Mouse (Mus musculus): ENCODE data around the gene Fam192a. TPM values are rescaled to one million over a fixed set of nuclear protein-coding genes. Genes with fewer than 3 reads are reported as not detected.

Fam192a gene
- total RNA-seq, 2 experiments from 2014 or later, result 18.4 to 20.5 TPM

GRCm38 (mm10) chr8:94537456-94537855 lies 64.3 kb downstream of the Fam192a start:
- no peak for DNase-seq (ENCODE audit: low spot score)
- intact Hi-C loops (cut with DNase I), result no loop called here

GRCm38 (mm10) chr8:94535631-94536030 lies 66.2 kb downstream of the Fam192a start:
- intact Hi-C loops (cut with DNase I), result no loop called here
- DNase-seq (ENCODE audit: low spot score), result no peak

GRCm38 (mm10) chr8:94534612-94535011 lies 67.2 kb downstream of the Fam192a start:
- intact Hi-C loops (cut with DNase I), result no loop called here
- no peak for DNase-seq (ENCODE audit: low spot score)

GRCm38 (mm10) chr8:94532873-94533671 lies 68.7 kb downstream of the Fam192a start, which contains the start of gene Cpne2:
TSS of gene Cpne2 (plus strand) at chr8:94532990.
- intact Hi-C loops (cut with DNase I), result no loop called here
- peak; percentile 67 for DNase-seq (ENCODE audit: low spot score)

GRCm38 (mm10) chr8:94532525-94532872 lies 69.3 kb downstream of the Fam192a start:
- no peak for DNase-seq (ENCODE audit: low spot score)
- intact Hi-C loops (cut with DNase I), result no loop called here

GRCm38 (mm10) chr8:94532000-94532399 lies 69.8 kb downstream of the Fam192a start:
- intact Hi-C loops (cut with DNase I), result no loop called here
- no peak for DNase-seq (ENCODE audit: low spot score)

GRCm38 (mm10) chr8:94530643-94531042 lies 71.2 kb downstream of the Fam192a start:
- intact Hi-C loops (cut with DNase I), result no loop called here
- DNase-seq (ENCODE audit: low spot score), result no peak

- no peak for DNase-seq (ENCODE audit: low spot score)
- intact Hi-C loops (cut with DNase I), result loop anchor here (2.0 to 5.0 kb wide), 2 partner anchors 173 to 282 kb away; partner anchors contain the start of gene Ccl17
These were observed 71.9 kb downstream of the Fam192a start for GRCm38 (mm10) chr8:94529875-94530274.

- intact Hi-C loops (cut with DNase I), result loop anchor here (1.0 to 5.0 kb wide), 3 partner anchors 56 to 284 kb away; partner anchors contain the start of gene Ccl17
- DNase-seq (ENCODE audit: low spot score), result peak; percentile 18
These were observed 73.6 kb downstream of the Fam192a start for GRCm38 (mm10) chr8:94528245-94528644.

- DNase-seq (ENCODE audit: low spot score), result no peak
- intact Hi-C loops (cut with DNase I), result loop anchor here (5.0 kb wide), 1 partner anchor 285 kb away; the partner anchor contains the start of gene Ccl17
These were observed 74.6 kb downstream of the Fam192a start for GRCm38 (mm10) chr8:94527178-94527577.

GRCm38 (mm10) chr8:94524554-94524953 lies 77.2 kb downstream of the Fam192a start:
- intact Hi-C loops (cut with DNase I), result no loop called here
- no peak for DNase-seq (ENCODE audit: low spot score)

Other genes starting within 250 kb of the Fam192a start
- gene Herpud1, start 215.6 kb downstream of the Fam192a start, total RNA-seq (2021), result 100 to 1,000 TPM; 180 to 257 TPM
- gene Nlrc5, start 167.6 kb downstream of the Fam192a start, total RNA-seq (2021), result 1 to 10 TPM in 1 of 2 experiments, under 1 TPM in 1; 0.49 to 1.7 TPM
- gene Cpne2, start 69.0 kb downstream of the Fam192a start, total RNA-seq (2021), result 1 to 10 TPM; 3.5 to 5.1 TPM
- gene Rspry1, start 60 bp downstream of the Fam192a start, total RNA-seq (2021), result 10 to 100 TPM; 11.2 to 12.4 TPM
- gene Arl2bp, start 64.6 kb upstream of the Fam192a start, total RNA-seq (2021), result 10 to 100 TPM; 82.3 to 84.2 TPM
- under 1 TPM in 1 of 2 experiments, not detected in 1; 0.39 TPM for gene Pllp, start 94.3 kb upstream of the Fam192a start, total RNA-seq (2021)
- gene Ccl22, start 143.6 kb upstream of the Fam192a start, total RNA-seq (2021), result not detected
- 1 to 10 TPM; 2.2 to 4.0 TPM for gene Cx3cl1, start 170.0 kb upstream of the Fam192a start, total RNA-seq (2021)
- not detected for gene Ccl17, start 208.5 kb upstream of the Fam192a start, total RNA-seq (2021)
- 100 to 1,000 TPM; 542 TPM for gene Coq9, start 236.3 kb upstream of the Fam192a start, total RNA-seq (2021)
- 10 to 100 TPM; 73.7 to 80.1 TPM for gene Ciapin1, start 236.4 kb upstream of the Fam192a start, total RNA-seq (2021)

All from heart, postnatal 25 days (tissue).